Mouse (Mus musculus) midbrain, embryonic 11.5 days (tissue): ENCODE measurements around the gene Slc35c1. TPM values are rescaled to one million over a fixed set of nuclear protein-coding genes. Genes with fewer than 3 reads are reported as not detected.
"Not testable (repeated sequence)": the region's sequence is repeated elsewhere in the genome, so short reads cannot be mapped to it uniquely, and the experiment has no call there.

Experiments used
- ATAC-seq: fragments of 200-750 bp; cut with Nextera tagmentation; 2 replicates; pipeline ENCODE4 v1.8.0; 2017; ENCODE audit warnings: moderate TSS enrichment, moderate library complexity; ENCODE audit not compliant: low FRiP score
- DNase-seq: peaks from one replicate; pipeline ENCODE4 v3.0.0; 2015; ENCODE audit warnings: low spot score; ENCODE audit errors: missing footprints
- H3K27ac ChIP-seq: fragments of 300-500 bp; sonication (generic); 2 replicates; pipeline ENCODE4 v1.5.1; 2014; ENCODE audit warnings: low read depth, low read length
- H3K27me3 ChIP-seq: fragments of 300-500 bp; sonication (generic); 2 replicates; pipeline ENCODE4 v1.6.1; 2014; ENCODE audit warnings: mild to moderate bottlenecking, low read length, moderate library complexity, mixed read lengths; ENCODE audit not compliant: control insufficient read depth, insufficient read depth
- H3K36me3 ChIP-seq: fragments of 300-500 bp; sonication (generic); 2 replicates; pipeline ENCODE4 v1.6.1; 2014; ENCODE audit warnings: mild to moderate bottlenecking, low read length, moderate library complexity, mixed read lengths; ENCODE audit not compliant: control insufficient read depth, insufficient read depth
- H3K4me1 ChIP-seq: fragments of 300-500 bp; sonication (generic); 2 replicates; pipeline ENCODE4 v1.6.1; 2014; ENCODE audit warnings: low read length; ENCODE audit not compliant: control insufficient read depth, insufficient read depth
- H3K4me2 ChIP-seq: fragments of 300-500 bp; sonication (generic); 2 replicates; pipeline ENCODE4 v1.6.1; 2014; ENCODE audit warnings: mild to moderate bottlenecking, moderate library complexity
- H3K4me3 ChIP-seq: fragments of 300-500 bp; sonication (generic); 2 replicates; pipeline ENCODE4 v1.5.1; 2014; ENCODE audit warnings: low read depth, low read length
- H3K9ac ChIP-seq: fragments of 300-500 bp; sonication (generic); 2 replicates; pipeline ENCODE4 v1.6.1; 2014; ENCODE audit warnings: low read length
- H3K9me3 ChIP-seq: fragments of 300-500 bp; sonication (generic); 2 replicates; pipeline ENCODE4 v1.6.1; 2016; ENCODE audit warnings: low read length; ENCODE audit not compliant: control insufficient read depth
- WGBS: fragments of 180-500 bp; shearing (Covaris S2); extraction: QIAGEN DNeasy Blood & Tissue Kit; methylation state at CpG from one replicate; pipeline ENCODE4 v1.1.7; 2014; 5-methylcytosine and 5-hydroxymethylcytosine counted together
- polyA plus RNA-seq: library from polyadenylated mRNA; unstranded; fragments of >200 nt; fragmentation: Nextera tagmentation; extraction: Ambion mirVana; gene quantifications from 2 replicates; pipeline ENCODE4 v1.2.1, GENCODE M21; 2014

The Slc35c1 gene
- polyA plus RNA-seq, 1 experiment from 2014 or later, result 9.5 TPM

DNA sequence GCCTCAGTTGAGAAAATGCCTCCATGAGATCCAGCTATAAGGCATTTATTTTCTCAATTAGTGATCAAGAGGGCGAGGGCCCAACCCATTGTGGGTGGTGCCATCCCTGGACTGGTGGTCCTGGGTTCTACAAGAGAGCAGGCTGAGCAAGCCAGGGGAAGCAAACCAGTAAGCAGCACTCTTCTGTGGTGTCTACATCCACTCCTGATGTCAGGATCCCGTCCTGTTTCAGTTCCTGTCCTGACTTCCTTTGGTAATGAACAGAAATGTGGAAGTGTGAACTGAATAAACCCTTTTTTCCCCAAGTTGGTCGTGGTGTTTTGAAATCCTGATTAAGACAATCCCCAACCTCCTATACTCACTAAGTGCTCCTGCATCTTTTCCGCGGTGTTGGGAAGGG, 23.2 kb upstream of the Slc35c1 start:
- no peaks in the 10 kb centered on the region for H3K9me3 ChIP-seq
- no peak overlapping the region for H3K9ac ChIP-seq
- H3K36me3 ChIP-seq, result no peaks in the 10 kb centered on the region
- no peak overlapping the region for H3K4me2 ChIP-seq
- WGBS, result 54% methylated on average over 5 of the region's 5 CpGs
- DNase-seq, result peak; percentile 59
- H3K4me1 ChIP-seq, result peaks cover 5% of the 10 kb centered on the region; the same call in 1 of the 2 replicates
- H3K27ac ChIP-seq, result no peak overlapping the region
- no peak for ATAC-seq
- peaks cover 18% of the 10 kb centered on the region for H3K27me3 ChIP-seq
- no peak overlapping the region for H3K4me3 ChIP-seq

DNA sequence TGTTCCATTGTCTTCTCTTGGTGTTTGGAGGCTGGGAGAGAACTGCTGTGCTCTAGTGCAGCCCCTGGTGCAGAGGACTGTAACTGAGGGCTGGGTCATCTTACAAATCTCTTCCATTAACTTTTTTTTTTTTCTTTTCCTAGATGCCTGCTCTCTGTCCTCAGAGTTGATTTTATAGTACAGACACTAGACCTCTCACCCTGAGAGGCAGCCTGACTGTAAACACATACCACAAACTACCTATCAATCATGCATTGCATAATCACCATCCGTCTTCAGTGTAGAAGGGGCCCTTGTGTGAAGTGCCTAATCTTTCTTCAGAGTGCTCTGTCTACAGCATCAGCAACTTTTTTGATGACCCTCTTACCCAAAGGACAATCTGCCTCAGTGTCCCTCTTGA, 22.2 kb upstream of the Slc35c1 start:
- Histone ChIP-seq H3K4me3 (no peak overlapping the region), H3K36me3 (no peaks in the 10 kb centered on the region), H3K9ac (no peak overlapping the region), H3K9me3 (no peaks in the 10 kb centered on the region), H3K4me2 (no peak overlapping the region), H3K27ac (no peak overlapping the region), H3K27me3 (peaks cover 18% of the 10 kb centered on the region), H3K4me1 (peaks cover 5% of the 10 kb centered on the region; the same call in 1 of the 2 replicates)
- ATAC-seq, result no peak
- 78% methylated on average over 1 of the region's 1 CpGs for WGBS
- peak; percentile 33 for DNase-seq

DNA sequence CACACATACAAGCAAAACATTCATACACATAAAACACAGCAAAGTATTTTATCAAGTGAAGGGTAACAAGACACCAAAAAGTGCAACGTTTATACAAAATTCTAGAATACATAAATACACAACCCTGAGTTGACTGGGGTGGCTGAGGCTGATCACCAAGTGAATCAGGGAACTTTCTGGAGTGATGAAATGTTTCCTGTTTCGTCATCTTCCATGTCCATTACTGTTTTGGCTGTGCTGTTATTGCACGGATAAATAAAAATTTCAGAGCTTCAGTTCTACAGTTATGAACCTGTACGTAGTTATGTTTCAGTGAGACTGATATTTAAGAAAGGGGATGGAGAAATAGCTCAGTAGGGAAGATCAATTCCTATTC, 18.0 kb upstream of the Slc35c1 start:
- Histone ChIP-seq H3K36me3 (no peaks in the 10 kb centered on the region), H3K9me3 (no peaks in the 10 kb centered on the region), H3K27ac (no peak overlapping the region), H3K4me2 (no peak overlapping the region), H3K4me1 (no peaks in the 10 kb centered on the region), H3K27me3 (peaks cover 2% of the 10 kb centered on the region; the same call in 1 of the 2 replicates), H3K9ac (no peak overlapping the region), H3K4me3 (no peak overlapping the region)
- DNase-seq, result no peak
- WGBS, result 89% methylated on average over 4 of the region's 4 CpGs
- no peak for ATAC-seq

DNA sequence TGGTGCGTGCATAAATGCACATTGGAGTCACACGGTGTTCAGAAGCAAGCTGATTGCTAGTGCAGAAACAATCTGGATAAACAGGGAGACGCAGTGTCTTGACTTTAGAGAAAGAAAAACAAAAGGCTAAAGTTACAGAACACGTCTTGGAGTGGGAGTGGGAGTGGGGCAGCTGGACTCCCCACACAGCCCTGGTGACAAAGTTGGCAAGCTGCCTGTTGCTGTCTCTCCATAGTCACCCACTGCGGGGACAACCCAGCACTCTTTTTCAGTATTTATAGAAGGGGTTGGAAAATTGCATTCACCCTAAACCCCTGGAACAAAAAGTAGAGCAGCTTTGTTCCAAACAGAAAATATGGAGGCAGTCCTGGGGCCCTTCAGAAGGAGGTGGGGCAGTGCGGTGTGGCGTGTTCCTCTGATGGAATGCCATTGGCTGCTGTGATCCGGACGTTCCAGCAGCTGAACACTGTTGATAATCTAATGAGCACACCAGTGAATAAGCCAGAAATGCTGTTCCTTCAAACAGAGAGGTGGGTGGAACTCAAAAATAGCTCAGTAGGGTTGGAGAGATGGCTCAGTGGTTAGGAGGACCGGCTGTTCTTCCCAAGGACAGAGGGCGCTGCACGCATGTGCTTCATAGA, 17.5 kb upstream of the Slc35c1 start:
- 80% methylated on average over 12 of the region's 12 CpGs for WGBS
- ATAC-seq (no peak), DNase-seq (peak; percentile 72)
- Histone ChIP-seq H3K4me3 (no peak overlapping the region), H3K36me3 (no peaks in the 10 kb centered on the region), H3K4me1 (no peaks in the 10 kb centered on the region), H3K9ac (no peak overlapping the region), H3K27ac (no peak overlapping the region), H3K27me3 (peaks cover under 1% of the 10 kb centered on the region; the same call in 1 of the 2 replicates), H3K4me2 (no peak overlapping the region), H3K9me3 (no peaks in the 10 kb centered on the region)

DNA sequence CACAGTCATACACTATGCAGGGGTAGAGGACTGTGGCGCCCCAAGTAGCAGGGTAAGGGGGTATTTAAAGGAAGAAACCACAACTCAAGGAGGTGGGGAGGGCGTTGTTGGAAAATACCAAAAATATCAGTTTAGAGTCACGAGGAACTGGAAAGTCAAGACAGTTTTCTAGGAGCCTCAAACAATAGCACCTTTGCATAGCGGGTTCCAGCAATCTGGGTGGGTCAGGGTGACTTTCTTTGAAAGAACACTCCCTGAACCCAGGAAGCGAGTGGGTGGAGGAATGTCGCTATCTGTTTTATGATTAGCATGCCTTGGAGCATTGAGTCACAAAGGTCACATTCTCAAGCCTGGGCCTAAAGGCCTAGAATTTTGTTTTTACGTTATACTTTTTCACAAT, 16.2 kb upstream of the Slc35c1 start:
- ATAC-seq, H3K4me2 ChIP-seq, H3K27me3 ChIP-seq, H3K4me1 ChIP-seq, H3K36me3 ChIP-seq, H3K27ac ChIP-seq, DNase-seq, H3K4me3 ChIP-seq, H3K9ac ChIP-seq, H3K9me3 ChIP-seq: not testable (repeated sequence)
- WGBS, result 88% methylated on average over 7 of the region's 7 CpGs

DNA sequence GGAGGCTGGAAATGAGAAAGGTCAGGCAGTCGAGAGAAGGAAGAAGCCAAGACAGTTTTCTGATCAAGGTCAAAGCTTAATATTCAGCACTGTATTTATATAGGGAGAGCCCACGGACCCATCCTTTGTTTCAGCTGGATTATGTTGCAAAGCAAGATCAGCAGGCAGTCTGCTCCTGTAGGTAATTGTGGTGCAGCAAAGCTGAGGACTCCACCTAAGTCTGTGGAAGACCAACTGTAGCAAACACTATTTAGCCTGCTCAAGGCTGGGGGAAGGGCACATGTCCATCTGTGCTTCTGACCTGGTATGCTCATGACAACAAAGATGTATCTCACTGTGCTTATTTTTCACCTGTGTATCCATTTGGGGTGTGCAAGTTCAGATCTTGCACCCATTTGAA, 15.4 kb upstream of the Slc35c1 start:
- ATAC-seq, result no peak
- Histone ChIP-seq H3K4me1 (no peaks in the 10 kb centered on the region), H3K27ac (no peak overlapping the region), H3K4me2 (no peak overlapping the region), H3K27me3 (no peaks in the 10 kb centered on the region), H3K9me3 (no peaks in the 10 kb centered on the region), H3K4me3 (no peak overlapping the region), H3K36me3 (no peaks in the 10 kb centered on the region), H3K9ac (no peak overlapping the region)
- WGBS, result 54% methylated on average over 2 of the region's 2 CpGs
- DNase-seq, result peak; percentile 77

DNA sequence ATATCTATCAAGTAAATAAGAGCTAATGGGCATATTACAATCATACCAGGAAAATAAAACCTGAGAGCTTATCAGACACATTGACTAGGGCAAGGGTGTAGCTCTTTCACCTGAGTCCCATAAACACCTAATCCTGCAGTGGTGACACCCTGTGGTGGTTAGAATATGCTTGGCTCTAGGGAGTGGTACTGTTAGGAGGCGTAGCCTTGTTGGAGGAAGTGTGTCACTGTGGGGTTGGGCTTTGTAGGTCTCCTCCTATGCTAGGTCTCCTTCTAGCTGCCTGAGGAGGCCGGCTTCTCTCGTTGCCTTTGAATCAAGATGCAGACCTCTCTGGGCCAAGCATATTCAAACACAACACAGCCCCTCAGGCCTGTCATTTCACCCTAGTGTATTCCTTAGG, 14.6 kb upstream of the Slc35c1 start:
- Histone ChIP-seq H3K27me3 (no peaks in the 10 kb centered on the region), H3K36me3 (no peaks in the 10 kb centered on the region), H3K9me3 (no peaks in the 10 kb centered on the region), H3K4me2 (no peak overlapping the region), H3K9ac (no peak overlapping the region), H3K27ac (no peak overlapping the region), H3K4me1 (no peaks in the 10 kb centered on the region), H3K4me3 (no peak overlapping the region)
- WGBS, result 72% methylated on average over 3 of the region's 3 CpGs
- DNase-seq (no peak), ATAC-seq (no peak)

DNA sequence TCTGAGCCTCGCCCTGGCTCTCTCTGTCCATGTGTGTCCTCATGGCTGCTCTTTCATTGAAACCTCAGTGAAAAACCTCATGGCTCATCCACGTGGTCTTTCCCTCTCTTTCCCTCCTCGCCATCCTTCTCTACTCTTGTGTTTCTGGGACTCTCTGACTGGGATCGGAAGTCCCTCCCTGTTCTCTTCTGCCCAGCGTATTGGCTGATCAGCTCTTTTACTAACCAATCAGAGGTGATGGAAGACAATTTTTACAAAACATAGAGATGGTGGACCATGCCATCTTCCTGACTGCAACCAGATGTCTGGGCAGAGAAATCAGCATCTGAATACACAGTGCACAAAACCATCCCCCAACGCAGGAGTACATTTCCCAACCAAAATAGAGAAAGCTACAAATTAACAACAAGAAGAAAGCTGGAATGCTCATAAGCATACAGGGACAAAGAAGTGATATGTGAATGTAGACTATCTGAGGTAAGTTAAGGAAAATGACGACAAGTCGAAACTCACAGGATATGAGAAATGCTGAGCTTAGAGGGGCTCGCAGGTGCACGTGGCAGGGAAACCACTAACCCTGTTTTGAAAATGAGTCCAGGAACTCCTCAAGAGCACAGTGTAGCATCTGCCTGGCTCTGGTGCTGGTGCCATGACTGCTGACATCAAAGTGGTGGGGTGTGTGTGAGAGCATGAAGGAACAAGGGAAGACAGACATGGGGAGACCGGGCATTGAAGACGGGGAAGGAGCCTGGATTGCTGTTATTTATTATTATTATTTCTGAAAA, 11.7 kb upstream of the Slc35c1 start:
- Histone ChIP-seq H3K36me3 (no peaks in the 10 kb centered on the region), H3K9ac (no peak overlapping the region), H3K4me3 (no peak overlapping the region), H3K9me3 (no peaks in the 10 kb centered on the region), H3K27ac (no peak overlapping the region), H3K4me1 (no peaks in the 10 kb centered on the region), H3K4me2 (no peak overlapping the region), H3K27me3 (no peaks in the 10 kb centered on the region)
- WGBS, result 85% methylated on average over 12 of the region's 12 CpGs
- DNase-seq (peak; percentile 65), ATAC-seq (no peak)

DNA sequence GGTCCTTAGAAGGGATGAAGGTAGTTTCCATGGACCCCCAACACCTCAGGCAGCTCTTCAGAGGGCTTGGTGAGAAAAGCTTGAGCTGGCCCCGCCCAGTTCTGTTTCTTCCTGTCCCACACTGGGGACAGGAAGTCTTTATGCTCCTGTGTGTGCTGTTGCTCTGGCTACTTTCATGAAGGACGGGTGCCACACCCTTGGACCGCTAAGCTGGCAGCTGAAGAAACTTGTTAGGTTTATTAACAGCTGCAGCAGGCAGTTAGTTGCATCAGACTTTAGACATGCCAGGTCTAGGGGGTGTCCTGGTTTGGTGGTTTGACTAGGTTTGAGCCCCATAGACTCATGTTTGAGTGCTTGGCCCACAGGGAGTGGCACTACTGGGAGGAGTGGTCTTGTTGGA, 4.4 kb upstream of the Slc35c1 start:
- Histone ChIP-seq H3K27ac (no peak overlapping the region), H3K4me3 (no peak overlapping the region), H3K36me3 (no peaks in the 10 kb centered on the region), H3K4me1 (peaks cover 5% of the 10 kb centered on the region), H3K4me2 (no peak overlapping the region), H3K9ac (no peak overlapping the region), H3K27me3 (peaks cover 11% of the 10 kb centered on the region), H3K9me3 (no peaks in the 10 kb centered on the region)
- ATAC-seq (no peak), DNase-seq (peak; percentile 54)
- 69% methylated on average over 3 of the region's 3 CpGs for whole genome bisulfite sequencing
